Mouse (Mus musculus) megakaryocyte, embryonic 14.5 days (primary cell): Measurements from ENCODE around the gene Tmem37.
"Not testable (repeated sequence)": the region's sequence is repeated elsewhere in the genome, so short reads cannot be mapped to it uniquely, and the experiment has no call there.

Experiments
- FLI1 ChIP-seq: IDR thresholded peaks from 2 replicates; pipeline ENCODE4 v1.6.1; 2012; ENCODE audit warnings: low read length, inconsistent platforms, mixed read lengths
- GATA1 ChIP-seq: IDR thresholded peaks from 3 replicates; pipeline ENCODE4 v1.6.1; 2012; ENCODE audit warnings: mixed read lengths, low read length, inconsistent platforms, borderline replicate concordance

GRCm38 (mm10) chr1:120093482-120094134, 19.7 kb upstream of the Tmem37 start:
- not testable (repeated sequence) for TF ChIP-seq GATA1, FLI1
